Mouse (Mus musculus) urinary bladder, postnatal 0 days (tissue): ENCODE results near the gene Haus2. TPM values are rescaled to one million over a fixed set of nuclear protein-coding genes. Genes with fewer than 3 reads are reported as not detected.

ENCODE experiments used
- polyA plus RNA-seq: library from polyadenylated mRNA; unstranded; fragments of >200 nt; fragmentation: Nextera tagmentation; extraction: Ambion mirVana; gene quantifications from 2 replicates; pipeline ENCODE4 v1.2.1, GENCODE M21; 2015

Haus2 gene
- 15.0 and 15.2 TPM in 2 replicates for polyA plus RNA-seq

DNA sequence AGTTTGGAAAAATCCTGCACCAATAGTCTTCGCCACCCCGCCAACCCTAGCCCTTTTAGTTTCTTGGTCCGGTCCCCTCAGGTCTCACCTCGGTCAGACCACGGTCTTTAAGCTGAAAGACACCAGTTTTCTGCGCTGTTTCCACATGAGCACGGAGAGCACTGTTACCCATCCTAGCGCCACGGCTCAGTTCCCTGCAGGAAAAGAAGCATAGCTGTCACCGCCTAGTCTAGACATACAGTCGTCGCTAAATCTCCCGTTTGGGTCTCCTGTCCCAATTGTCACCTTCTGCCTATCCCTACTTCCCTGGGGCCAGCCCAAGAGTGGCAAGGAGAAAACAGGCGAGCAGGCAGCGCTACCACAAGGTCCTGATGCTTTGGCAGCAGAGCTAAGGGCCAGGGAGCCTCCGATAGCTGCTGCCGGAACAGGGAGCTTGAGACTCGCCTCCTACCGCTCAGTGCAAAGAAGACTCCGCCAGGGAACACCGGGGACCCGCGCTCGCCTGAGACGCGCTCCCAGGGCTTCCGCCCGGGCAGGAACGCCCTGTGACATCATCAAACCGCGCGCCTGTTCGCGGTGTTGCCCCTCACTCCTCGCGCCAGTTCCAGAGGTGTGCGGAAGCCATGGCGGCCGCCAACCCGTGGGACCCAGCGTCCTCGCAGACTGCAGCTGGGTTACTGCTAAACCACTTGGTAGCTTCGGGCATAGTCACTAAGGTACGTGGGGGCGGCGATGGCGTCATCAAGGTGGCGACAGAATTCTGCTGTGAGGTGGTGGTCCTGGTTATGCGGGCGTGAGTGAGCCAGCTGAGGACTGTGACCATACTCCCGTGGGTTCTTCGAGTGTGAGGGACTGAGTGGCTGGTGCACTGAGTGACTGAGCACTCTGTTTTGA is at the start of gene Haus2, which contains the start of gene Lrrc57:
Gene Haus2, plus strand, starts transcription at position 554 of the 894 bp plus-strand sequence.
Gene Lrrc57, minus strand, starts transcription at position 691 of the 894 bp plus-strand sequence.

DNA sequence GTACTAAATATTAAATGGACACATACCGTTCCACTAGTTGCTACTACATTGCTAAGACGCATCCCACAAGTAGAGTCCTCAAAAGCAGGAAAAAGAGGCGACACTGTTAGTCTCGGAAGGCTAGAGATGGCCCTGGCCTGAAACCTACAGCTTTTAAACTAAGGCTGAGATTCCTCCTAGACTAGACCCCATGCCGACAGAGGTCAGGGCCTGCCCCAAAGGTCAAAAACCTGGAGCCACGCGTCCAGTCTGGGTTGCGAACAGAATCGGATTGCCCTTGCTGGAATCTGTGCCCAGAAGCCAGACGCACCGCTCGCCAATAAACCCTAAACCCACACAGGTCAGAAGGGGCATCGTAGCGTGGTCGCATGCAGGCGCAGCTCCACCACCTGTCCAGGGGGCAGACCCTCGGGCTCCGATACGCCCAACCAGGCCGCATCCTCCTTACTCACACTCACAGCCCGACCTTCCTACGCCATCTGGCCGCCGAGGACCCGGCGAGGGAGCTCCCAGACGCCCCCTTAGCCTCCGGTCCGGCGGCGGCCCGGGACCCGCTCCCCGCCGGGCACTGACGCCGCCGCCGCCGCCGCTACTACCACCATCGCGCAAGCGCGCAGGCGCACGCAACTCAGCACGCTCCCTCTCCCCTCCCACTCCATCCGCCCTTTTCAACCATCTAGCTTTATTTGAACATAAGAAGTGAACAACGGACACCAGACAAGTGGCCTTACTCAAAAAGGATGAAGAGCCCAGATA is 45.8 kb upstream of the Haus2 start, which contains the start of gene Zfp106:
Gene Zfp106, minus strand, starts transcription at position 609 of the 756 bp plus-strand sequence.

DNA sequence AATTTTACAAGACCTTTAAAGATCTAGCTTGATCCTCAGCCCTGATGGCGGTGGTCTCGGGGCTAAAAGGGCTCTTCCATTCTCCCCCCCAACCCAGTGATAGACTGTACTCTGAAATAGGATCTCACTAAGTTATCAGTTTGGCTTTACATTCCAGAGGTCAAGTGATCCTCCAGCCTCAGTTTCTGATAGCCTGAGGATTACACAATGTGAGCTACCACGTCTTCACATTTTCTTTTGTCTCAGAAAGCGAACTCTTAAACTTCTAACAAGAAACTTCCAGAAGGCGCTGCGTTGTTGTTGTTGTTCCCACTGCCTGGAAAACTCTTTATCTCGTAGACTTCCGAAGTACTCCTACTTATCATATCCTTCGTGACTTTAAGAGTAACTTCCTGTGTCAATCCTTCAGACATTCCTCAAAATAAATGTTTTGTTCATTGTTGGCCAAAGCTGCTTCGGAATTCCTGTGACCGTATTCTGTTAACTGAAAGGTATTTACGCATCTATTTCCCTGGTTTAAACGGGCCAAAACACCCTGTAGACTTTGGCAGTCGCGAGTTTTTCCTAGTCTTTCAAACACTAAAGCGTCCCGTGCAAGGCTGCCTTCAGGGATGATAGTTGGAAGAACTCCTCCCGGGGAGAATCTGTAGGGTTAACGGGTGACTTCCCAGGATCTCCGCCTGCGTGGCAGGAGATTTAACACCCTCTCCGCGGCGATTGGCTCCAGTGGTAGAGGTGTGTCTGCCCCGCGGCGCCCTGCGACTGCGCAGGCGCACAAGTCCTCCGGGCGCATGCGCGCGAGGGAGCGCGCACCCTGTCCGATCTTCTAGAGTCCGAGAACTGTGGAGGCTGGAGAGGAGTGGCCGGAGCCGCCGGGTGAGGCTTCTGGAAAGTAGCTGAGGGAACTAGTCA is 42.0 kb upstream of the Haus2 start, which contains the start of gene Snap23:
Gene Snap23, plus strand, starts transcription at position 786 of the 912 bp plus-strand sequence.

DNA sequence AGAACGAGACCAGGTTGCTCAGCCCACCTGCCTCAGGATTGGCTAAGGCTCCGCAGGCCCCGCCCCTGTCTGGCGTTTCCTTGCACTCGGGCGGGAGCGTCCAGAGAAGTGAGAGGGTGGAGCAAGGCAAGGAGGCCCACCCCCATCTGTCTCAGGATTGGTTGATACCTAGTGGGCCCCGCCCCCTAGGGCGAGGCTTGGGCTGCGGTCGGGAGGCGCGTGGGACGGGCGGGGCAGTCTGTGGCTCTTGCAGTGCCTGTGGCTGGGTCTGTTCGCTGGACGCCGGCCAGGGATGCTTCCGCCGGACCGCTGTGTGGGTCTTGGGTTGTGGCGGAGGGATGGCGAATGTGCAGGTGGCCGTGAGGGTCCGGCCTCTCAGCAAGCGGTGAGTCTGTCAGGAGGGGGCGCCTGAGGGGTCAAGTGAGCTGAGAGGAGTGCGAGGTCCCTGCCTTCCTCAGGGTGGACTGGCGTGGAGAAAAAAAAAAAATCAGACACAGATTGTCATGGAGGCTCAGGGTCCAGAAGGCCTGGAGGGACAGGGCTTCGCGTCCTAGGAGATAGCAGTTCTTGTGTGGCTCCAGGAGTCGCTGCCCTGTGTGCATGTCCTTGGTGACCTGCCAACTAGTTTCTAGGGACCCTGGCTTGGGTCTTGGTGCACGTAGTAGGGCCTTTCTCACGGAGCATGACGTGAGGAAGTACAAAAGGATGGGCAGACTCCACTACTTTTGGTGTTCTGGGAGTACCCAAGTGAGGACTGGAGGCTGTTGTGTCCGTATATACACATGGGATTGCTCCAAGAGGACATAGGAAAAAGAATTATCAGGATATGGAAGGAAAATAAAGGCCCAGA is 19.9 kb downstream of the Haus2 start, which contains the start of gene Stard9:
Gene Stard9, plus strand, starts transcription at position 236 of the 850 bp plus-strand sequence.

Other genes with a start within 250 kb of the Haus2 start
- gene Ganc, start 205.5 kb upstream of the Haus2 start, polyA plus RNA-seq, result 6.3 and 8.2 TPM in 2 replicates
- gene Tmem87a, start 205.3 kb upstream of the Haus2 start, polyA plus RNA-seq, result 7.9 and 11.5 TPM in 2 replicates
- gene Capn3, start 153.4 kb upstream of the Haus2 start, polyA plus RNA-seq, result 0.66 and 0.93 TPM in 2 replicates
- 26.6 and 26.8 TPM in 2 replicates for gene Zfp106, start 45.5 kb upstream of the Haus2 start, polyA plus RNA-seq
- 43.9 and 49.9 TPM in 2 replicates for gene Snap23, start 41.7 kb upstream of the Haus2 start, polyA plus RNA-seq
- 11.6 and 12.0 TPM in 2 replicates for gene Lrrc57, start 137 bp downstream of the Haus2 start, polyA plus RNA-seq
- gene Stard9, start 19.7 kb downstream of the Haus2 start, polyA plus RNA-seq, result 2.4 and 2.8 TPM in 2 replicates
- gene Cdan1, start 240.7 kb downstream of the Haus2 start, polyA plus RNA-seq, result 2.3 and 2.5 TPM in 2 replicates
- 1.5 and 1.7 TPM in 2 replicates for gene Ttbk2, start 241.2 kb downstream of the Haus2 start, polyA plus RNA-seq